Mouse (Mus musculus): Measurements from ENCODE around the gene Vmo1. TPM values are rescaled to one million over a fixed set of nuclear protein-coding genes. Genes with fewer than 3 reads are reported as not detected.
"Not testable (repeated sequence)": the region's sequence is repeated elsewhere in the genome, so short reads cannot be mapped to it uniquely, and the experiment has no call there.

Vmo1 gene
- polyA plus RNA-seq, 1 experiment from 2014 or later = not detected

- under 1% methylated on average over 64 of the region's 65 CpGs for WGBS
- ATAC-seq (ENCODE audit: extremely low read depth, insufficient number of reproducible peaks, low FRiP score, low TSS enrichment) = peak; percentile 83
Measured at GRCm38 (mm10) chr11:70539877-70540587, 25.6 kb upstream of the Vmo1 start, which contains the start of gene Pld2. Gene Pld2, plus strand, starts transcription at chr11:70540064.

GRCm38 (mm10) chr11:70539423-70539822 is 25.0 kb upstream of the Vmo1 start:
- peaks cover 11% of the 10 kb centered on the region for H3K36me3 ChIP-seq
- 20% methylated on average over 9 of the region's 9 CpGs for WGBS
- H3K27me3 ChIP-seq (replicated peaks) = no peaks in the 10 kb centered on the region; the same call in 1 of the 2 replicates
- peak overlapping the region; percentile 89 for H3K9ac ChIP-seq
- peak overlapping the region; percentile 74 for H3K4me3 ChIP-seq
- 0 out of 2 replicates have a peak overlapping the region, but pooled peaks have one; percentile 66 for H3K27ac ChIP-seq (replicated peaks)
- no peaks in the 10 kb centered on the region for H3K9me3 ChIP-seq
- no peak for ATAC-seq (ENCODE audit: extremely low read depth, insufficient number of reproducible peaks, low FRiP score, low TSS enrichment)
- peak overlapping the region; percentile 75 for H3K4me2 ChIP-seq
- peaks cover 29% of the 10 kb centered on the region for H3K4me1 ChIP-seq

More at GRCm38 (mm10) chr11:70539877-70540587, 25.6 kb upstream of the Vmo1 start, which contains the start of gene Pld2:
- H3K4me2 ChIP-seq = peak within 1 kb of the TSS; percentile 75
- peak within 1 kb of the TSS; percentile 89 for H3K9ac ChIP-seq
- H3K4me3 ChIP-seq = peak within 1 kb of the TSS; percentile 74
- peaks cover 17% of the 10 kb centered on the region for H3K36me3 ChIP-seq
- peak within 1 kb of the TSS; percentile 66 for H3K27ac ChIP-seq (replicated peaks)
- no peaks in the 10 kb centered on the region for H3K9me3 ChIP-seq
- peaks cover 35% of the 10 kb centered on the region for H3K4me1 ChIP-seq
- H3K27me3 ChIP-seq (replicated peaks) = no peaks in the 10 kb centered on the region; the same call in 1 of the 2 replicates

- Histone ChIP-seq H3K9me3 (no peaks in the 10 kb centered on the region), H3K27me3 (replicated peaks) (no peaks in the 10 kb centered on the region), H3K27ac (replicated peaks) (no peak within 1 kb of the TSS), H3K4me2 (no peak within 1 kb of the TSS), H3K36me3 (peaks cover 17% of the 10 kb centered on the region), H3K4me1 (no peaks in the 10 kb centered on the region), H3K4me3 (no peak within 1 kb of the TSS), H3K9ac (no peak within 1 kb of the TSS)
- no peak for ATAC-seq (ENCODE audit: extremely low read depth, insufficient number of reproducible peaks, low FRiP score, low TSS enrichment)
- 72% methylated on average over 6 of the region's 6 CpGs for WGBS
Measured at GRCm38 (mm10) chr11:70532839-70533238, 18.4 kb upstream of the Vmo1 start, which contains the start of gene Gm40193. Gene Gm40193, minus strand, starts transcription at chr11:70532939.

- H3K27me3 ChIP-seq (replicated peaks); H3K4me2 ChIP-seq; H3K27ac ChIP-seq (replicated peaks); ATAC-seq (ENCODE audit: extremely low read depth, insufficient number of reproducible peaks, low FRiP score, low TSS enrichment); H3K9ac ChIP-seq; H3K9me3 ChIP-seq; H3K4me1 ChIP-seq; H3K4me3 ChIP-seq: not testable (repeated sequence)
- H3K36me3 ChIP-seq = peaks cover 35% of the 10 kb centered on the region
- 78% methylated on average over 2 of the region's 2 CpGs for WGBS
Measured at GRCm38 (mm10) chr11:70531065-70531464, 16.6 kb upstream of the Vmo1 start.

GRCm38 (mm10) chr11:70528610-70529009 is 14.2 kb upstream of the Vmo1 start:
- peaks cover 14% of the 10 kb centered on the region for H3K4me1 ChIP-seq
- no peak for ATAC-seq (ENCODE audit: extremely low read depth, insufficient number of reproducible peaks, low FRiP score, low TSS enrichment)
- 73% methylated on average over 7 of the region's 7 CpGs for WGBS
- H3K4me2 ChIP-seq = no peak overlapping the region
- peaks cover 35% of the 10 kb centered on the region for H3K36me3 ChIP-seq
- H3K9me3 ChIP-seq = no peaks in the 10 kb centered on the region
- no peaks in the 10 kb centered on the region for H3K27me3 ChIP-seq (replicated peaks)
- H3K9ac ChIP-seq = no peak overlapping the region
- no peak overlapping the region for H3K4me3 ChIP-seq
- no peak overlapping the region for H3K27ac ChIP-seq (replicated peaks)

- WGBS = 83% methylated on average over 12 of the region's 12 CpGs
- H3K4me1 ChIP-seq = peaks cover 14% of the 10 kb centered on the region
- ATAC-seq (ENCODE audit: extremely low read depth, insufficient number of reproducible peaks, low FRiP score, low TSS enrichment) = no peak
- no peak overlapping the region for H3K27ac ChIP-seq (replicated peaks)
- no peaks in the 10 kb centered on the region for H3K9me3 ChIP-seq
- H3K4me3 ChIP-seq = peak overlapping the region; percentile 65
- H3K4me2 ChIP-seq = peak overlapping the region; percentile 83
- peaks cover 35% of the 10 kb centered on the region for H3K36me3 ChIP-seq
- peak overlapping the region; percentile 84 for H3K9ac ChIP-seq
- H3K27me3 ChIP-seq (replicated peaks) = no peaks in the 10 kb centered on the region
Measured at GRCm38 (mm10) chr11:70526211-70526610, 11.8 kb upstream of the Vmo1 start.

- Histone ChIP-seq H3K36me3 (peaks cover 35% of the 10 kb centered on the region), H3K4me3 (peak overlapping the region; percentile 65), H3K27ac (replicated peaks) (no peak overlapping the region), H3K9me3 (no peaks in the 10 kb centered on the region), H3K9ac (peak overlapping the region; percentile 84), H3K4me1 (peaks cover 15% of the 10 kb centered on the region), H3K27me3 (replicated peaks) (no peaks in the 10 kb centered on the region), H3K4me2 (peak overlapping the region; percentile 83)
- WGBS = 1% methylated on average over 12 of the region's 12 CpGs
- ATAC-seq (ENCODE audit: extremely low read depth, insufficient number of reproducible peaks, low FRiP score, low TSS enrichment) = no peak; the same call in 1 of the 2 replicates
Measured at GRCm38 (mm10) chr11:70525726-70526125, 11.3 kb upstream of the Vmo1 start.

- peak within 1 kb of the TSS; percentile 83 for H3K4me2 ChIP-seq
- peak; percentile 88 for ATAC-seq (ENCODE audit: extremely low read depth, insufficient number of reproducible peaks, low FRiP score, low TSS enrichment)
- no peak within 1 kb of the TSS for H3K27ac ChIP-seq (replicated peaks)
- H3K4me3 ChIP-seq = peak within 1 kb of the TSS; percentile 65
- no peaks in the 10 kb centered on the region for H3K27me3 ChIP-seq (replicated peaks)
- under 1% methylated on average over 25 of the region's 26 CpGs for WGBS
- H3K4me1 ChIP-seq = peaks cover 20% of the 10 kb centered on the region
- H3K36me3 ChIP-seq = peaks cover 35% of the 10 kb centered on the region
- peak within 1 kb of the TSS; percentile 84 for H3K9ac ChIP-seq
- H3K9me3 ChIP-seq = no peaks in the 10 kb centered on the region
Measured at GRCm38 (mm10) chr11:70525184-70525678, 10.8 kb upstream of the Vmo1 start, which contains the start of gene Psmb6. Gene Psmb6, plus strand, starts transcription at chr11:70525367.

GRCm38 (mm10) chr11:70524782-70525181 is 10.4 kb upstream of the Vmo1 start:
- Histone ChIP-seq H3K4me3 (peak overlapping the region; percentile 65), H3K9me3 (no peaks in the 10 kb centered on the region), H3K27ac (replicated peaks) (no peak overlapping the region), H3K4me2 (peak overlapping the region; percentile 83), H3K9ac (peak overlapping the region; percentile 74), H3K27me3 (replicated peaks) (0 out of 2 replicates have a peak, but pooled peaks cover 2% of the 10 kb centered on the region), H3K4me1 (peaks cover 25% of the 10 kb centered on the region), H3K36me3 (peaks cover 34% of the 10 kb centered on the region)
- ATAC-seq (ENCODE audit: extremely low read depth, insufficient number of reproducible peaks, low FRiP score, low TSS enrichment) = no peak; the same call in 1 of the 2 replicates
- WGBS = 3% methylated on average over 8 of the region's 8 CpGs

- Histone ChIP-seq H3K36me3 (peaks cover 24% of the 10 kb centered on the region), H3K27me3 (replicated peaks) (0 out of 2 replicates have a peak, but pooled peaks cover 12% of the 10 kb centered on the region), H3K4me1 (peaks cover 29% of the 10 kb centered on the region)
- not testable (repeated sequence) for H3K27ac ChIP-seq (replicated peaks); H3K9me3 ChIP-seq; H3K4me3 ChIP-seq; ATAC-seq (ENCODE audit: extremely low read depth, insufficient number of reproducible peaks, low FRiP score, low TSS enrichment); H3K4me2 ChIP-seq; H3K9ac ChIP-seq
- WGBS = 85% methylated on average over 8 of the region's 8 CpGs
Measured at GRCm38 (mm10) chr11:70523306-70523989, 9.0 kb upstream of the Vmo1 start.

- Histone ChIP-seq H3K4me3 (peak overlapping the region; percentile 52), H3K27ac (replicated peaks) (peak overlapping the region; percentile 58), H3K9me3 (no peaks in the 10 kb centered on the region), H3K4me1 (peaks cover 19% of the 10 kb centered on the region), H3K9ac (peak overlapping the region; percentile 82), H3K4me2 (peak overlapping the region; percentile 74), H3K27me3 (replicated peaks) (0 out of 2 replicates have a peak, but pooled peaks cover 12% of the 10 kb centered on the region), H3K36me3 (no peaks in the 10 kb centered on the region)
- ATAC-seq (ENCODE audit: extremely low read depth, insufficient number of reproducible peaks, low FRiP score, low TSS enrichment) = no peak
- WGBS = 8% methylated on average over 41 of the region's 41 CpGs
Measured at GRCm38 (mm10) chr11:70520178-70520769, 5.9 kb upstream of the Vmo1 start.
